Mouse (Mus musculus) layer of hippocampus, postnatal 10 days (tissue): Measurements from ENCODE around the gene Mettl15. TPM values are rescaled to one million over a fixed set of nuclear protein-coding genes. Genes with fewer than 3 reads are reported as not detected.

Source experiments
- DNase-seq, 2 experiments: peaks; one replicate each; pipeline ENCODE4 v3.0.0; 2021; ENCODE audit warnings: low spot score in 2 of 2
- microRNA-seq, 2 experiments: library from miRNA; unstranded; fragments of <30 nt; microRNA quantifications; one replicate each; pipeline ENCODE4 v1.2.0; 2021
- total RNA-seq, 2 experiments: library from RNA; stranded (reverse); gene quantifications; 2 replicates each; pipeline ENCODE4 v1.2.3; 2021

Gene Mettl15
- total RNA-seq, 2 experiments from 2014 or later, result 6.7 to 7.5 TPM

DNA sequence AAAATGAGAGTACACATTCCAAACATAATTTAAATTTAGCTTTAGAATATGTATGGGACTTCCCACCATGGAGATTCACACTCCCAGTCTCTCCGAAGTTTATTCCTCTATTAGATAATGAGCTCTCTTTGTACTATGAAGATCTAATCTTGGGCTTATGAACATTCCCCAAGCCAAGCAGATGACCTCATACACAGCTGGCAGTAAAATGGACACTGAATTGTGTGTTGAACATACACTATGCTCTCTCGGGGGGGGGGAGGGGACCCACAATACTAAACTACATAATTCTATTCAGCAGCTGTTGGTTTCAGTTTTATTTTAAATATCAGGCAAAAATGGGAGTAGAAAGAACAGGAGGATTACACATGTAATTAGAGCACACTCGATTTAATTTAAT, 97.6 kb downstream of the Mettl15 start:
- no peak for DNase-seq

- no peak for DNase-seq
These were observed 122.0 kb downstream of the Mettl15 start for GRCm38 (mm10) chr2:109158509-109158908.

GRCm38 (mm10) chr2:109156131-109156530, 124.4 kb downstream of the Mettl15 start:
- DNase-seq, result no peak

GRCm38 (mm10) chr2:109153402-109154050, 127.0 kb downstream of the Mettl15 start:
- DNase-seq, result peak; percentile 9 to 38

GRCm38 (mm10) chr2:109147292-109147691, 133.3 kb downstream of the Mettl15 start:
- no peak for DNase-seq

- no peak for DNase-seq
These were observed 136.1 kb downstream of the Mettl15 start for GRCm38 (mm10) chr2:109144410-109144809.

- no peak for DNase-seq
These were observed 140.2 kb downstream of the Mettl15 start for GRCm38 (mm10) chr2:109140330-109140729.

- DNase-seq, result no peak
These were observed 143.3 kb downstream of the Mettl15 start for GRCm38 (mm10) chr2:109137276-109137675.

DNA sequence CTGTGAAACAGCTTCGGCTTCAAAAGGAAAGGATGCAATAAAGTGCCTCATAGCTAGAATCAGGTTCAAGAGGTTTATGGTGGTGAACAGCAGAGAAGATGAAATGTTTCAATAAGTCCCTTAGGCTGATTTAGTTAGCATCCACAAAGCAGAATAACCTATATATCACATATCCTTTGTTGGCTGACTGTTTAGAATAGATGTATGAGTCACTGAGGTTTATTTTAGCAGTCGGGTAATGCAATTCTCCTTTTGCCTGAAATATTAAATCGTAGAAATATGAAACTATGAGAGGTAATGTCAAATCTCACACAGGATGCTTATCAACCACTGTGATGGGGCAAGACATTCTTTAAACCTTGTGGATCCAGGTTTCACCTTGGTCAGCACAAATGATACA, 149.8 kb downstream of the Mettl15 start:
- DNase-seq, result no peak

DNA sequence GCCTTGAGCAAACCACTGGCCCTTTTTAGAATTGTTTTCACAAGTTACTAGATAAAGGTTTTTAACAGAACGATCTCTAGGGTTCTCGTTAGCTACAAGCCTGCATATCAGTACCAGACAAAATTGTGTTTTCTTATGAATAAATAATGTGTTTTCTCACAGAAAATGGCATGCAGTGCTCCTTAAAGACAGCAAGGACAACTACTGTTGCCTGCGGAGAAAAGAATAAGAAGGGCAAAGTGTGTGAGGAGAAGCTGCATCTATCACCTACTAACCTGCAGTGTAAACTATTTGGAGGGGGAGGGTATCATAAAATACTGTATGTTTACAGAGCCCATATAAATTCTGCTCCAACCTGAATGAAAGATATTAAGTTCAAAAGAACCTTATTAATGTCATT, 150.6 kb downstream of the Mettl15 start:
- no peak for DNase-seq

DNA sequence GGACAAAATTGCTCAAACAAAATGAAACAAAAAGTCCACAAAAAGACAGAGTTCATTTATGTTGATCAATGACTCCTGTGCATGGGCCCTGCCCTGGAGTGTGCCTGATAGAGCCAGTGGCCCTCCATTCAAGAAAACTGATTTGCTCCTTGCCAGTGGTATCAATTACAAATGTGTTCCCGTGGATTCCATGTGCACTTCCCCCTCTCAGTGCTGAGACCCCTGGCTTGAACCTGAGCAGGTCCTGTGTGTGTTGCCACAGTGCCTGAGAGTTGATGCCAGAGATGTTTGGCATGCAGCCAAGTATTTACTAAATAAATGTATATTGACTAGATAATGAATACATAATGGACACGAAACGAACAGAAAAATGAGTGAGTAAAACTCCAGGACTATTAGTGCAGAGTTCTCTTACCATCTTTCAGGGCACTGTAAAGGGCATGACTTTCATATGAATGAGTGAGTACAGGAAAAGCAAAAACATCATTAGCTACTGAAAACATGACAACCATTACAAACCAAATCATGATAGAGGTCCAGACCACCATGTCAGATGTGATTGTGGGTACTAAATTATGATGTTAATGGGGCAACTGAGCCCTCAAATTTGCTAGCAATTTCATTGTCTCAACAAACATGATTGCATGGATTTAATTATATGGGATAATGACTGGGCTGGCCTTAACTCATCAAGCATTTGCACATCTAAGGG, 174.6 kb downstream of the Mettl15 start:
- DNase-seq, result no peak

- no peak for DNase-seq
These were observed 230.9 kb downstream of the Mettl15 start for GRCm38 (mm10) chr2:109049686-109050085.

Small RNAs within 50 kb of the gene (microRNA-seq; reads per million reads assigned to microRNA genes)
- gene Gm24115, result 0 reads per million in 2 experiments

Other genes with a start within 250 kb of the Mettl15 start
- 1 to 10 TPM; 3.0 to 3.5 TPM for gene Kif18a, start within 50 bp of the Mettl15 start, total RNA-seq